10 mouse cellular contexts compared by ENCODE assay signal in the genomic region with DNA sequence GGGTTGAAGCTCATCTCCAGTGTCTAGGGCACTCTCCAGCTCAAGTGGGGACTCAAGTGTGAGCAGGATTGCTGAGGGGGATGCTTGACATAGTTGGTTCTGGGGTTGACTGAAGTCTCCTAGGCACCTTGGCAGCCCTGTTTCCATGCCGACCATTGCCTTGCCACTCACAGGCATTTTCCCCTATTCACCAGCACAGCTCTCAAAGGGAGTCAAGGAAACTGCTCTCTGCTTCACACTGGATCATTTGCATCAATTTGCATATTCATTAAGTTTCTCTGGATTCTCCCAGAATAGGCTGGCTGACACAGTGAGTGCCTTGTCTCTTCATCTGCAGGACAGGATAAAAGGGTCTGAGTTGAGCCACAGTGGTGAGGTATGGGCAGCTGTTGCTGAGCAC.
DNase-seq lines count a peak whose midpoint lies in the region; ATAC-seq and TF ChIP-seq lines count a peak whose summit lies in the region.
"Had no signal": no experiment of that assay in that cellular context is flagged by ENCODE, and none has a peak within 500 bp of the region (broad histone marks: within the 10 kb centered on the region; RNA-seq: fewer than 3 reads in every experiment).

No protein-coding gene starts in this region.

- TF ChIP-seq CTCF in lung, embryonic 14.5 days (IDR thresholded peaks at IDR 0.05; ENCODE audit: low read depth): no peak

- DNase-seq in cerebellum, adult 11 months: no peak
- DNase-seq in lung, embryonic 14.5 days: peak; percentile 49
- DNase-seq in right cerebral cortex, adult 2 months (ENCODE audit: low spot score in 2 of 2): peak; percentile 60 to 71
- DNase-seq in heart, adult 9 months (ENCODE audit: low spot score in 2 of 2): no peak
- no peak for DNase-seq in spleen, postnatal 4 days (ENCODE audit: low spot score in 2 of 2)
- no peak for DNase-seq in MN1 (ENCODE audit: low spot score)
- DNase-seq: gastrocnemius, postnatal 25 days had no signal

- H3K36me3 ChIP-seq in hindbrain, embryonic 13.5 days: no peaks in the 10 kb centered on the region
- H3K36me3 ChIP-seq in lung, embryonic 14.5 days (ENCODE audit: insufficient read depth): no peaks in the 10 kb centered on the region
- H3K36me3 ChIP-seq: liver, embryonic 15.5 days had no signal

- H3K27ac ChIP-seq in hindbrain, embryonic 13.5 days: peak overlapping the region; percentile 95
- H3K27ac ChIP-seq in lung, embryonic 14.5 days (ENCODE audit: low read depth): no peak overlapping the region
- H3K27ac ChIP-seq: liver, embryonic 15.5 days had no signal

- H3K4me2 ChIP-seq in hindbrain, embryonic 13.5 days: no peak overlapping the region
- H3K4me2 ChIP-seq in lung, embryonic 14.5 days: no peak overlapping the region
- H3K4me2 ChIP-seq: liver, embryonic 15.5 days had no signal

- peaks cover 38% of the 10 kb centered on the region for H3K4me1 ChIP-seq in hindbrain, embryonic 13.5 days (replicated peaks)
- H3K4me1 ChIP-seq in lung, embryonic 14.5 days (ENCODE audit: insufficient read depth): no peaks in the 10 kb centered on the region
- H3K4me1 ChIP-seq: liver, embryonic 15.5 days had no signal

- H3K9ac ChIP-seq in hindbrain, embryonic 13.5 days: no peak overlapping the region
- H3K9ac ChIP-seq in lung, embryonic 14.5 days: no peak overlapping the region
- H3K9ac ChIP-seq: liver, embryonic 15.5 days had no signal

- peak; percentile 46; the same call in 1 of the 2 replicates for ATAC-seq in cerebellum, adult (ENCODE audit: insufficient number of reproducible peaks, low FRiP score, low TSS enrichment)
- ATAC-seq in hindbrain, embryonic 13.5 days (ENCODE audit: low FRiP score): peak; percentile 93
- peak; percentile 31; the same call in 1 of the 2 replicates for ATAC-seq in lung, embryonic 14.5 days (ENCODE audit: insufficient read depth)

- no peaks in the 10 kb centered on the region for H3K9me3 ChIP-seq in hindbrain, embryonic 13.5 days
- no peaks in the 10 kb centered on the region for H3K9me3 ChIP-seq in lung, embryonic 14.5 days (ENCODE audit: low read depth, low read length)
- H3K9me3 ChIP-seq: liver, embryonic 15.5 days had no signal

- no peaks in the 10 kb centered on the region for H3K27me3 ChIP-seq in hindbrain, embryonic 13.5 days
- no peaks in the 10 kb centered on the region for H3K27me3 ChIP-seq in lung, embryonic 14.5 days (ENCODE audit: insufficient read depth, low read length)

- WGBS in hindbrain, embryonic 13.5 days: 15% methylated on average over 1 of the region's 1 CpGs
- 48% methylated on average over 1 of the region's 1 CpGs for WGBS in lung, embryonic 14.5 days

- H3K4me3 ChIP-seq in hindbrain, embryonic 13.5 days: no peak overlapping the region
- no peak overlapping the region for H3K4me3 ChIP-seq in lung, embryonic 14.5 days (ENCODE audit: low read depth, low read length)
- H3K4me3 ChIP-seq: liver, embryonic 15.5 days had no signal

Comparison
In these comparisons a context has a peak if more than half of its experiments do, and no peak if none do; other contexts are left out.
1. ATAC-seq: peak in every context shown above with its lines; median percentile 93 in hindbrain, embryonic 13.5 days; 46 in cerebellum, adult; 31 in lung, embryonic 14.5 days.
2. DNase-seq: peak in lung, embryonic 14.5 days (single experiment) and right cerebral cortex, adult 2 months (2 of 2); none in cerebellum, adult 11 months (single experiment), heart, adult 9 months (0 of 2), spleen, postnatal 4 days (0 of 2) and MN1 (single experiment).